Mouse (Mus musculus) adrenal gland, postnatal 14 days (tissue): Measurements from ENCODE around the gene Slc38a7. TPM values are rescaled to one million over a fixed set of nuclear protein-coding genes. Genes with fewer than 3 reads are reported as not detected.
A peak's percentile ranks its signal among the peaks of the same experiment; 100 is the strongest.
"Not testable (repeated sequence)": the region's sequence is repeated elsewhere in the genome, so short reads cannot be mapped to it uniquely, and the experiment has no call there.

Source experiments
- DNase-seq: peaks from one replicate; pipeline ENCODE4 v3.0.0; 2021; ENCODE audit warnings: mixed read lengths
- total RNA-seq: library from RNA; stranded (reverse); gene quantifications from 2 replicates; pipeline ENCODE4 v1.2.3, GENCODE M21; 2021

The Slc38a7 gene
- total RNA-seq, 1 experiment from 2014 or later, result 13.3 TPM

- DNase-seq, result peak; percentile 95
Measured at GRCm38 (mm10) chr8:95807861-95808260, 45.5 kb downstream of the Slc38a7 start.

DNA sequence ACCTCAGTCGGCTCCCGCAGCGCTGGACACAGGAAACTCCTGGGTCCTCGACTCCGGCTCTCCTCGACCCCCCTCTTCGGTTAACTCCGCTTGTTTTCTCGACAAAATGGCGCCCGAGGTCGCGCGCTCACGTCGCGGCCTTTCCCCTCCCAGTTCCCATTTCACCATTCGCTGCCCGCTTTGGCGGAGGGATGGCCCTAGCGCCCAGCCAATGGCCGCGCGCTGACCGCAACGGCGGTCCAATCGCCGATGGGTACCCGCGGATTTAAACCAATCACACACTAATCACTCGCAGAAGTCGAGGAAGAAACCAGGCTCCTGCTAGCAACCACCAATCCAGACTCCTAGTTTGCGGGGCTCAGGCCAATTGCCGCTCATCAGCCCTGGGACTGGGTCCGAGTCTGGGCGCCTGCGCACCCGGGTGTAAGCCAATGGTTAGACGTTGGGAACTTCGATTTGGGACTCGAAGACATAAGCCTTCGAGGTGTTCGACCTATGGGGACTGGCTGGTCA lies 46.0 kb downstream of the Slc38a7 start, which contains the start of gene Cnot1:
Gene Cnot1 (minus strand): TSS at position 134 of the 513 bp plus-strand sequence.
- peak; percentile 97 for DNase-seq

GRCm38 (mm10) chr8:95806461-95807191 lies 46.7 kb downstream of the Slc38a7 start:
- DNase-seq, result peak; percentile 64

DNA sequence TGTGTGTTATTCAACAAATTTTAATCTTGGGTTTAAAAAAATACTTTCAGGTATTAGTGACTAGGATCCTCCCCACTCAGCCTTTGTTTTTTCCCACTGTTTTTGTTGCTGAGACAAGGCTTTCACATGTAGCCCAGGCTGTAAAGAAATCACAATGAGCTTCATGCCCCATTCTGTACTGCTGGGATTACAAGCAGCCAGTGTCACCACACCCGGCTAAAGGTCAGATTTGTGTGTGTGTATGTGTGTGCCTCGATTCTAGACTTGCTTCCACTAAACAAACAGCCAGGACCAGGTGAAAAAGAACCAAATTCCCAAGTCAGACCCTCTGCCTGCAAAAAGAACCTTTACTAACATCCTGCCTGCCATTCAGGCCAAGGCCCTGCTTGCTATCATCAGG lies 47.9 kb downstream of the Slc38a7 start:
- DNase-seq, result no peak

GRCm38 (mm10) chr8:95802231-95802630 lies 51.1 kb downstream of the Slc38a7 start:
- no peak for DNase-seq

GRCm38 (mm10) chr8:95801476-95802064 lies 51.8 kb downstream of the Slc38a7 start:
- DNase-seq, result no peak

DNA sequence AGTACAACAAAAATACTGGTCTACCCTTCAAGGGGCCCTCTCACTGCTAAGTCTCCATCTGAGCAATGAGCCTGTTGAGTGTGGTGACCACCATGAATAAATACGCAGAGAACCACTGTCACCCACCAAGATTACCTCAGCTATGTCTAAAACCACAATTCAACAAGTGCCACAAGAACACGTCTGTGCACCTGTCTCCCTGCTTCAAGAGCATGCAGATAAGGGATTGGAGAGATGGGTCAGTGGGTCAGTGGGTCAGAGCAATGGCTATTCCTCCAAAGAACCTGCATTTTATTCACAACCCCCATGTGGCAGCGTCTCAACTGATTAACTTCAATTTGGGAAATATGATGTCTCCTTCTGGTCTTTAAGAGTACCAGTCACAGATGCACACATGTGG lies 53.0 kb downstream of the Slc38a7 start:
- DNase-seq, result no peak

DNA sequence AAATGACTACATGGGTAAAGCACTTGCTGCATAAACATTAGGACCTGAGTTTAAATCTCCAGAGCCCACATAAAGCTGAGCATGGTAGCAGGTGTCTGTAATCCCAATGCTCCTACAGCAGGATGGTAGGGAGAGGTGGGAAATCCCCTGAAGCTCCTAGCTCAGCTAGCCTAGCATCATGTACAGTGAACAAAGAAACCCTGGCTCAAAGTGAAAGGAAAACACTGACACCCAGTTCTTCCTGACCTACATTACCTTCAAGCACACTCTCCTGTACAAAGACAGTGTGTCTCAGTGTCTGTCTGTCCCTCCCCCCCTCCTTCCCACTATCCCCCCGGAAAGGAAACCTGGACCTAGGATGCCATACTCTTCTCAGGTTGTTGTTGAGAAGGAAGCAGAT lies 53.4 kb downstream of the Slc38a7 start:
- no peak for DNase-seq

DNA sequence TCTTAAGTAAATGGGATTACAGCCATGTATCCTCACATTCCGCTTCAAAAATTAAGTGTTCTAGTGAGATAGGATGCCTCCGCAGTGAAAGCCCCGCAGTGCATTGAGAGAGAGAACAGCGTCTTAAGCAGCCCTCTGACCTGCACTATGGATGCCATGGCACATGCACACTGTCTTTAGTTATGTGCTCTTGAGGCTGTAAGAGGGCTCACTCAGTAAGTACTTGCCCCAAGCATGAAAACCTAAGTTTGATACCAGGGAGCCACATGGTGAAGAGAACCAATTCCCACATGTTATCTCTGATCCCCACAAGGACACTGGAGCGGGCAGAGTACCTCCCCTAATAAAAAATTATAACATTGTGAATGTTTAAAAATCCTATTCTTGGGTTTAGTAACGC lies 54.2 kb downstream of the Slc38a7 start:
- DNase-seq, result no peak

- not testable (repeated sequence) for DNase-seq
Measured at GRCm38 (mm10) chr8:95795333-95796061, 57.8 kb downstream of the Slc38a7 start.

Other genes starting within 250 kb of the Slc38a7 start
- 2.9 and 4.1 TPM in 2 replicates for gene Gins3, start 220.1 kb downstream of the Slc38a7 start, total RNA-seq
- 19.8 and 36.4 TPM in 2 replicates for gene Ndrg4, start 176.6 kb downstream of the Slc38a7 start, total RNA-seq
- gene Setd6, start 137.7 kb downstream of the Slc38a7 start, total RNA-seq, result 24.6 and 26.9 TPM in 2 replicates
- 144 and 154 TPM in 2 replicates for gene Cnot1, start 46.1 kb downstream of the Slc38a7 start, total RNA-seq
- gene Sap18b, start 28.2 kb downstream of the Slc38a7 start, total RNA-seq, result 188 and 211 TPM in 2 replicates
- 99.6 and 129 TPM in 2 replicates for gene Got2, start 35.0 kb upstream of the Slc38a7 start, total RNA-seq